Mouse (Mus musculus): Measurements from ENCODE around the gene Tfam. TPM values are rescaled to one million over a fixed set of nuclear protein-coding genes. Genes with fewer than 3 reads are reported as not detected.

The Tfam gene
- total and polyA plus RNA-seq, 3 experiments, result 7.2 to 54.2 (median 54.0) TPM

Other genes starting within 250 kb of the Tfam start
- gene Bicc1, start 78.6 kb downstream of the Tfam start, total RNA-seq (2021), result 10 to 100 TPM; 12.8 to 20.3 TPM
- 5.3 and 5.5 TPM in 2 replicates for gene Bicc1, start 78.6 kb downstream of the Tfam start, polyA plus RNA-seq (2012; rRNA removed)
- 10 to 100 TPM; 19.3 to 21.5 TPM for gene Ube2d1, start 47.0 kb upstream of the Tfam start, total RNA-seq (2021)
- 14.4 and 20.5 TPM in 2 replicates for gene Ube2d1, start 47.0 kb upstream of the Tfam start, polyA plus RNA-seq (2012; rRNA removed)
- gene Cisd1, start 106.7 kb upstream of the Tfam start, total RNA-seq (2021), result 100 to 1,000 TPM in 1 of 2 experiments, 10 to 100 TPM in 1; 86.9 to 105 TPM
- 155 and 161 TPM in 2 replicates for gene Cisd1, start 106.7 kb upstream of the Tfam start, polyA plus RNA-seq (2012; rRNA removed)
- gene Ipmk, start 109.5 kb upstream of the Tfam start, total RNA-seq (2021), result 10 to 100 TPM; 13.8 to 17.6 TPM
- gene Ipmk, start 109.5 kb upstream of the Tfam start, polyA plus RNA-seq (2012; rRNA removed), result 3.7 and 4.0 TPM in 2 replicates